Mouse (Mus musculus) heart, embryonic 13.5 days (tissue): Measurements from ENCODE around the gene Anxa3. TPM values are rescaled to one million over a fixed set of nuclear protein-coding genes. Genes with fewer than 3 reads are reported as not detected.

Source experiments
- ATAC-seq: fragments of 200-750 bp; cut with Nextera tagmentation; 2 replicates; pipeline ENCODE4 v1.8.0; 2017; ENCODE audit warnings: moderate TSS enrichment; ENCODE audit not compliant: insufficient number of reproducible peaks, low FRiP score, low TSS enrichment; ENCODE audit errors: extremely low read depth
- H3K27ac ChIP-seq: fragments of 300-500 bp; sonication (generic); replicated peaks from 2 replicates; pipeline ENCODE4 v1.5.1; 2015; ENCODE audit warnings: moderate library complexity, mild to moderate bottlenecking, inconsistent platforms
- H3K27me3 ChIP-seq: fragments of 300-500 bp; sonication (generic); replicated peaks from 2 replicates; pipeline ENCODE4 v1.6.1; 2015; ENCODE audit warnings: mild to moderate bottlenecking, inconsistent platforms
- H3K36me3 ChIP-seq: fragments of 300-500 bp; sonication (generic); 2 replicates; pipeline ENCODE4 v1.6.1; 2015; ENCODE audit warnings: mild to moderate bottlenecking, inconsistent platforms
- H3K4me1 ChIP-seq: fragments of 300-500 bp; sonication (generic); 2 replicates; pipeline ENCODE4 v1.6.1; 2015; ENCODE audit warnings: inconsistent platforms
- H3K4me2 ChIP-seq: fragments of 300-500 bp; sonication (generic); 2 replicates; pipeline ENCODE4 v1.6.1; 2015; ENCODE audit warnings: inconsistent platforms, mild to moderate bottlenecking, moderate library complexity
- H3K4me3 ChIP-seq: fragments of 300-500 bp; sonication (generic); 2 replicates; pipeline ENCODE4 v1.5.1; 2015; ENCODE audit warnings: moderate library complexity, mild to moderate bottlenecking, inconsistent platforms
- H3K9ac ChIP-seq: fragments of 300-500 bp; sonication (generic); 2 replicates; pipeline ENCODE4 v1.6.1; 2015; ENCODE audit warnings: inconsistent platforms, mild to moderate bottlenecking, moderate library complexity
- H3K9me3 ChIP-seq: fragments of 300-500 bp; sonication (generic); 2 replicates; pipeline ENCODE4 v1.6.1; 2016; ENCODE audit warnings: inconsistent platforms
- WGBS: fragments of 180-500 bp; shearing (Covaris S2); methylation state at CpG from one replicate; pipeline ENCODE4 v1.1.7; 2015; ENCODE audit warnings: mixed read lengths; 5-methylcytosine and 5-hydroxymethylcytosine counted together
- polyA plus RNA-seq: library from polyadenylated mRNA; unstranded; fragments of >200 nt; fragmentation: Nextera tagmentation; extraction: Ambion mirVana; gene quantifications from 2 replicates; pipeline ENCODE4 v1.2.1, GENCODE M21; 2015

Gene Anxa3
- polyA plus RNA-seq, 1 experiment from 2014 or later: 52.4 TPM

DNA sequence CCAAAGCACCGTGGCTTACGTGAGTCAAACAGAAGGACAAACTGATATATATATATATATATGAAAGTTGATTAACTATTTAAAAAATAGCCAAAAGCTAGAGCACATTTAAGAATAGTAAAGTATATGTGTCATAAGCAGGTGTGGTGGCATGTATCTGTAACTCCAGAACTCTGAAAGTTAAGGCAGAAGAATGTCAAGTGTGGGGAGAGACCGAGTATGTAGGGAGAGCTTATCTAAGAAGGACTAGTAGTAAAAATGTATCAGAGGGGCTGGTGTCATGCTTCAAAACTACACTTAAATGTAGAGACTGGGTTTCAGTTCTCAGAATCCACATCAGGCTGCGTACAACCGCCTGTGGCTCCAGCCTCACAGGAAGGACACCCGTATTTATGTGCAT, 4.3 kb downstream of the Anxa3 start:
- no peaks in the 10 kb centered on the region; the same call in 1 of the 2 replicates for H3K36me3 ChIP-seq

DNA sequence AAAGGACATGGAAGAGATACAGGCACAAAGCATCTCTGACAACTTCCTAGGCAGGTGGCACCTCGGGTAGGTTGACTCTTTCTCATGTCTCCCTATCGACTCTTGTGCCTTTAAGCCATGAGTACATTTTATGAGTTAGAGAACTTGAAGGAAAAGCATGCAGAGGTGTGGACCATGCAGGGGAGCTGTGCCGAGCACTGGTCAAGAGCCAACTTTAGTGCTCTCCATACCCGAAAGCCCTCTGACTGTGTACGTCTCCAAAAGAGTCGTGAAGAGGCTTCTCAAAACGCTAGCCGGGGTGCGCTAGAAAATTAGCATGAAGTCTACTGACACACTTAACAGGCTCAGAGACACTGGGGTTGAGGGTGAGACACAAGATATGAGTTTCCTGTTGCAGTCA, 6.0 kb downstream of the Anxa3 start:
- WGBS: 85% methylated on average over 9 of the region's 9 CpGs
- H3K27me3 ChIP-seq: no peaks in the 10 kb centered on the region
- no peak overlapping the region for H3K9ac ChIP-seq
- no peak for ATAC-seq
- H3K36me3 ChIP-seq: no peaks in the 10 kb centered on the region; the same call in 1 of the 2 replicates
- no peaks in the 10 kb centered on the region for H3K9me3 ChIP-seq
- no peak overlapping the region for H3K4me2 ChIP-seq
- H3K27ac ChIP-seq: no peak overlapping the region
- H3K4me1 ChIP-seq: peaks cover 51% of the 10 kb centered on the region
- no peak overlapping the region for H3K4me3 ChIP-seq

More for the DNA sequence above, 4.3 kb downstream of the Anxa3 start:
- Histone ChIP-seq H3K27me3 (no peaks in the 10 kb centered on the region), H3K9ac (no peak overlapping the region), H3K9me3 (no peaks in the 10 kb centered on the region), H3K4me3 (no peak overlapping the region), H3K4me1 (peaks cover 52% of the 10 kb centered on the region), H3K4me2 (no peak overlapping the region), H3K27ac (no peak overlapping the region)
- 87% methylated on average over 6 of the region's 6 CpGs for WGBS
- no peak for ATAC-seq

DNA sequence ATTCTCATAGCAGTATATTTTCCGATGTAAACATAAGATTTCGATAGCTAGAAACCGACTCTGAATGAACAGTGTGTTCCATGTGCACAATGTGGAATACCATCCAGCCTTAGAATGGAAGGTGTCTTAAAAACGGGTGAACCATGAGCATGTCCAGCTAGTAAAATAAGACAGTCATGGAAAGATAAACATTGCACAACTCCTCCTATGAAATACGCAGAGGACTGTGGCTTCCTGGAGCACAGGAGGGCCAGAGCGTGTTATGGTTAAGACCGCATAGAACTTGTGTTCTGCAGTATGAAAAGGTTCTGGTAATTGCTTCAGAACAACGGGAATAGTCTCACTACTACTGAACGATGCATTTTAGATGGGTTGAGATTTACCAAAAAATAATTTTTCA, 6.8 kb downstream of the Anxa3 start:
- H3K4me2 ChIP-seq: no peak overlapping the region
- no peak for ATAC-seq
- peaks cover 51% of the 10 kb centered on the region for H3K4me1 ChIP-seq
- no peak overlapping the region for H3K4me3 ChIP-seq
- WGBS: 73% methylated on average over 9 of the region's 9 CpGs
- H3K27ac ChIP-seq: no peak overlapping the region
- H3K27me3 ChIP-seq: no peaks in the 10 kb centered on the region
- H3K36me3 ChIP-seq: no peaks in the 10 kb centered on the region; the same call in 1 of the 2 replicates
- no peaks in the 10 kb centered on the region for H3K9me3 ChIP-seq
- H3K9ac ChIP-seq: no peak overlapping the region

DNA sequence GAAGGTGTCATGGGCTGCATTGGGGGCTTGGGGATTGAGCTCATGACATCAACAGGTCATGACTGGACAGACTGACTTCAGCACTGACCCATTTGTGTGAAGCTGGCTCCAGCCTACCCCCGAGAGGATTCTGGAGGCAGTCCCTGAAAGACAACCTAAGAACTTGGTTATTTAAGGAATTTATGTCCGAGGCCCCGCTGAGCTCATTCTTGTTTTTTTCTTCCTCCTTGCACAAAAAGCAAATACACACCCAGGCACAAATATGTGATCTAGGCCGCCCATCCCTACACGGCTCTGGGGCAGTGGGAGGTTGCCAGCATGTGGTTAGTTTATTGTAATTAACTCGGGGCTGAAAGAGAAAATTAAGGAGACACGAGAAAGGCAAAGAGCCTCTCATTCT, 9.0 kb downstream of the Anxa3 start:
- 0 out of 2 replicates have a peak overlapping the region, but pooled peaks have one; percentile 9 for H3K4me2 ChIP-seq
- H3K27me3 ChIP-seq: no peaks in the 10 kb centered on the region
- WGBS: 39% methylated on average over 7 of the region's 7 CpGs
- H3K4me3 ChIP-seq: no peak overlapping the region
- peak overlapping the region; percentile 56 for H3K27ac ChIP-seq
- H3K4me1 ChIP-seq: peaks cover 46% of the 10 kb centered on the region
- H3K9ac ChIP-seq: no peak overlapping the region
- H3K9me3 ChIP-seq: no peaks in the 10 kb centered on the region
- no peaks in the 10 kb centered on the region; the same call in 1 of the 2 replicates for H3K36me3 ChIP-seq
- ATAC-seq: no peak

DNA sequence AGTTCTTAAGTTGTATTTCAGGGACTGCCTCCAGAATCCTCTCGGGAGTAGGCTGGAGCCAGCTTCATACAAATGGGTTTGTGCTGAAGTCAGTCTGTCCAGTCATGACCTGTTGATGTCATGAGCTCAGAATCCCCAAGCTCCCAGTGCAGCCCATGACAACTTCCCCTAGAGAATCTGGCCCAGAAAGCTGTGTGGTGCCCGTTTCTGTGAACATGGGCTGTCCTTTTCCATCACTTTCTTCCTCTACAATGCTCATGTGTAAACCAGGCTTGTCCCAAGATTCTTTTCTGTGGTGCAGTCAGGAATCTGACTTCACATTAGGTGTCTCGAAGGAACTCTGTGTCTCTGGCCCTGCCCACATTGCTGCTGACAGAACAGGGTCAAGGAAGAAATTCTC, 10.0 kb downstream of the Anxa3 start:
- Histone ChIP-seq H3K27me3 (no peaks in the 10 kb centered on the region), H3K27ac (peak overlapping the region; percentile 60), H3K9ac (no peak overlapping the region), H3K4me1 (peaks cover 46% of the 10 kb centered on the region), H3K36me3 (no peaks in the 10 kb centered on the region; the same call in 1 of the 2 replicates), H3K4me3 (no peak overlapping the region), H3K9me3 (no peaks in the 10 kb centered on the region), H3K4me2 (no peak overlapping the region)
- 31% methylated on average over 3 of the region's 3 CpGs for WGBS
- no peak for ATAC-seq

DNA sequence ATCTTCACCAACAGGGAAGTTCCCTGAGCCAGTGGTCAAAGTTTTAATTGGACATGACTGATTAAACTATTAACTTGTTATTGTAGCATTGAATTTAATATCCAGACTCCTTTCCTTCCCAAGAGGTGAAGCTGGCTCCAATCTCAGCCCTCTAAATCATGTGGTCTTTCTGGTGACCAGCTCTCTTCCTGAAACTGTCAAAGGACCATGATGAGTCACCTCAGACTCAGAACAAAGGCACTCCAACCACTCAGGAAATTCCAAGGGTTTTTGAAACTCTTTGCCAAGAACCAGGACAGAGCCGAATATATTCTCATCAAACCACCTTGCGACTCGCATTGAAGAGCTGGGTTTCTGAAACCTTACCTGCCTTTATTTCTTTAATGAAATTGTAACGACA, 11.2 kb downstream of the Anxa3 start:
- no peak overlapping the region for H3K4me2 ChIP-seq
- no peak for ATAC-seq
- H3K36me3 ChIP-seq: no peaks in the 10 kb centered on the region
- H3K27ac ChIP-seq: no peak overlapping the region
- H3K9me3 ChIP-seq: no peaks in the 10 kb centered on the region
- H3K27me3 ChIP-seq: no peaks in the 10 kb centered on the region
- 46% methylated on average over 4 of the region's 4 CpGs for WGBS
- H3K9ac ChIP-seq: no peak overlapping the region
- H3K4me3 ChIP-seq: no peak overlapping the region
- peaks cover 46% of the 10 kb centered on the region for H3K4me1 ChIP-seq

DNA sequence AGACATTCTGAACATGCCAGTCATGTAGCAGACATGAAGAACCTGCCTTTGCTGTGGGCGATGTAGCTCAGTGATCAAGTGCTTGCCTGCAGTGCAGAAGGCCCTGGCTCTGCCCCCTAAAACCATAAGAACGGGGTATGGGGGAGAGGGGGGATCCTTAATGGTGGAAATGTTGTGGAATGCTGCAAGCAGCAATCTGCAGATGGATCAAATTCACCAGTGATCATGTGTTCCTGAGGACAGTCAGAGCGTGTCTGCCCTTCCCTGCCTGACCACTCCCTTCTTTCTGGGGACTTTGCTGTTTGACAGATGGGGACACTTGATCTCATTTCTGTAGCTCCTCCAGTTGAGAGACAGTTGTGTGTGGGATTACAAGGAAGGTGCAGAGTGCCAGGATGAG, 11.7 kb downstream of the Anxa3 start:
- Histone ChIP-seq H3K4me3 (no peak overlapping the region), H3K4me1 (peaks cover 45% of the 10 kb centered on the region), H3K9ac (no peak overlapping the region), H3K27me3 (no peaks in the 10 kb centered on the region), H3K36me3 (no peaks in the 10 kb centered on the region), H3K27ac (no peak overlapping the region), H3K4me2 (no peak overlapping the region), H3K9me3 (no peaks in the 10 kb centered on the region)
- no peak for ATAC-seq
- 79% methylated on average over 3 of the region's 3 CpGs for WGBS

DNA sequence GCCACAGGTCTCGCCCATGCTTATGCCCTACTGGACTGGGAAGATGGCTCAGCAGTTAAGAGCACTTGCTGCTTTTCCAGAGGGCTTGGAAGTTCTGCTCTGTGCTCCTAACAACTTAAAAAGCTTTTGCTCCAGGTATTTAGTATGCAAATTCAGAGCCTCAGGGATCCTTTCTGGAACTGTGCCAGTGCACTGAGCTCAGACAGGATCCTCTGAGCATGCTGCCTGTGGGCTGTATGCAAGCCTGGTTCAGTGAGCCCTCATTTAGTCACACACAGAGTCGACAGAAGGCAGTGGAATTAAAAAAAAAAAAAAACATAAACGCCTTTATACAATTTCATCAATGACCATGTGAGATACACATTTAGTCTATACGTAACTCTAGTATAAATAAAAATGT, 17.5 kb downstream of the Anxa3 start:
- ATAC-seq: no peak
- no peak overlapping the region for H3K27ac ChIP-seq
- no peak overlapping the region for H3K4me2 ChIP-seq
- no peak overlapping the region for H3K9ac ChIP-seq
- no peak overlapping the region for H3K4me3 ChIP-seq
- no peaks in the 10 kb centered on the region for H3K9me3 ChIP-seq
- no peaks in the 10 kb centered on the region for H3K27me3 ChIP-seq
- peaks cover 23% of the 10 kb centered on the region; the same call in 1 of the 2 replicates for H3K36me3 ChIP-seq
- H3K4me1 ChIP-seq: no peaks in the 10 kb centered on the region
- 68% methylated on average over 4 of the region's 4 CpGs for WGBS

DNA sequence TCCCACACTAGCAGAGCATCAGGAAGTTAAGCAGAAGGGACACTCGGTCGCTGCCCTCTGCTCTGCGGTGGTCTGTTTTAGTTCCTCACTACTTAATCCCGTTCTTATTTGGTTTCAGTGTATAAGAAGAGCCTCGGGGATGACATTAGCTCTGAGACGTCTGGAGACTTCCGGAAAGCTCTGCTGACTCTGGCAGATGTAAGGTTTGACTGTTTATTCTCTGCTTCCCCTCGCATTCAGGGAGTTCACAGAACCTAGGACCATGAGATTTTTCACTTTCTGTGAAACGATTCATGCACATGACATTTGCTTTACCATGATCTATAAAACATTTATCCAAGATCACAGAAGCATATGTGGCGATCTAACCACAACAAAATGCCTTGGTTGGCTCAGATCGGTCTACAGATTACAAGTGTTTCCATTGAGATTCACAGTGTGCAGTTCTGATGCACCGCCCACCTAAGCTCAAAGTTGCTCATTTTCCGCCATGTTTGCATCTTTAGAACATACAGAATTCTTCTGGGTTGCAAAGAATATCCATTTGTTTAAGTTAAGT, 31.7 kb downstream of the Anxa3 start:
- H3K4me3 ChIP-seq: no peak overlapping the region
- H3K9ac ChIP-seq: no peak overlapping the region
- no peak for ATAC-seq
- WGBS: 84% methylated on average over 13 of the region's 13 CpGs
- peaks cover 43% of the 10 kb centered on the region for H3K36me3 ChIP-seq
- H3K4me1 ChIP-seq: no peaks in the 10 kb centered on the region
- H3K4me2 ChIP-seq: no peak overlapping the region
- no peaks in the 10 kb centered on the region for H3K9me3 ChIP-seq
- H3K27me3 ChIP-seq: no peaks in the 10 kb centered on the region
- H3K27ac ChIP-seq: no peak overlapping the region

DNA sequence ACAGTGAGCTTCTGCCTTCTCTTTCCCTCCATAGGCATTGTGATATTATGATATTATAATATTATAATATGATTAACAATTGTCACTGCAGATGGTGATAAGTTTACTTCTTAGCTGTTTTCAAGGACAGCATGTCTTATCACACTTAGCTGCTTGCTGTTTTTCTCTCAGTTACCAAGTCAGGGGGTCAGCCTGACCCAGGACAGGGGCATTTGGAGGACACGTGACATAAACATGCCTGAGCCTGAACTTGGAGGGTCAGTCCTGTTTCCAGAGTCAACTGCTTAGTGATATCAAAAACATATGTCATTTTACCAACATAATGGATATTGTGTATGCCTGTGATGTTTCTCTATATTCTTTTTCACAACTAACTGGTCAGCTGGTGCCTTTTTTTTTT, 34.0 kb downstream of the Anxa3 start:
- ATAC-seq: no peak
- 61% methylated on average over 1 of the region's 1 CpGs for WGBS
- H3K36me3 ChIP-seq: peaks cover 43% of the 10 kb centered on the region

DNA sequence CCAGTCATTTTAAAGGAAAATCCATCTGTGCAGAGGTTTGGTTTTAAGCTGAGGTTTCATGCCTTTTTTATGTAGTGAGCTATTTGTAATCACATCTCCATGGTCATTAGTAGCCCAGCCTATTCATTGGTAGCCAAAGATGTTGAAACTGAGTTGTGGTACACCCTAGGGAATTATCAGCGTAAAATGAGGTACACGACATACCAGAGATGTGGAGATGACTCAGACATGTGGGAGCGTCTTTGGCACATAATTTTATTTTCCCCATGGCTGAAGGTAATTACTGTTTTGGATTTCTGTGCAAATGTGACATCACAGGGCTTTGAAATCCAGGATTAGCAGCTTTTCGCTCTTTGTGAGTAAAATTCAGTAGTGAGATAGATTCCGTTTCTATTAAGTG, 41.2 kb downstream of the Anxa3 start:
- no peak for ATAC-seq

More for the DNA sequence above, 34.0 kb downstream of the Anxa3 start:
- Histone ChIP-seq H3K9me3 (no peaks in the 10 kb centered on the region), H3K27ac (no peak overlapping the region), H3K4me2 (no peak overlapping the region), H3K27me3 (no peaks in the 10 kb centered on the region), H3K4me1 (no peaks in the 10 kb centered on the region), H3K4me3 (no peak overlapping the region), H3K9ac (no peak overlapping the region)

DNA sequence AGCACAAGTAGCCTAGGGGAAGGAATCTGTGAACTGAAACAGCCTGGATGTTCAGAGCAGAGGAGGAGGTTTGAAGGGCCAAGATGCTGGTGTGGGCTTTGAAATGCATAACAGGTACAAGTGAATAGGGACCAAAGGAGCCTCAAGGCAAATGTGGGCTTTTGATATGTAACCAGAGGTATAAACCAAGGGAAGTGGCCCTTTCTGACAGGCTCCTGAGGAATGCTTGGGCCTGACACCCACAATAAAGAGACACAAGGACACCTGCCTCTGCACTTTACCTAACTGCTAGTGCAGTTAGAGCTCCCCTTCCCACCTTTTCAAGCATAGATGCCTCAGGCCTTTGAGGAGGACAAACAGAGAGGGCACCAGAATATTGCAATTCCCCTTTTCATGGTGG, 54.8 kb downstream of the Anxa3 start:
- Histone ChIP-seq H3K9me3 (no peaks in the 10 kb centered on the region), H3K27ac (no peak overlapping the region), H3K36me3 (peaks cover 15% of the 10 kb centered on the region), H3K4me2 (no peak overlapping the region), H3K4me3 (no peak overlapping the region), H3K27me3 (no peaks in the 10 kb centered on the region), H3K9ac (no peak overlapping the region), H3K4me1 (peaks cover 16% of the 10 kb centered on the region)
- no peak for ATAC-seq

More for the DNA sequence above, 41.2 kb downstream of the Anxa3 start:
- Histone ChIP-seq H3K4me1 (no peaks in the 10 kb centered on the region), H3K27ac (no peak overlapping the region), H3K9me3 (no peaks in the 10 kb centered on the region), H3K36me3 (peaks cover 39% of the 10 kb centered on the region), H3K4me3 (no peak overlapping the region), H3K9ac (no peak overlapping the region), H3K4me2 (no peak overlapping the region), H3K27me3 (no peaks in the 10 kb centered on the region)
- 80% methylated on average over 5 of the region's 5 CpGs for WGBS
